Mouse (Mus musculus): ENCODE results near the gene Acta1.

- TF ChIP-seq CTCF (IDR thresholded peaks at IDR 0.05; ENCODE audit: extremely low read depth, insufficient read depth, low read length) (no peak), POLR2A (IDR thresholded peaks at IDR 0.05; ENCODE audit: extremely low read depth, insufficient read depth, low read length) (no peak)
Measured at GRCm38 (mm10) chr8:123858574-123858940, 36.0 kb downstream of the Acta1 start.
